Mouse (Mus musculus): Measurements from ENCODE around the gene Spata45. TPM values are rescaled to one million over a fixed set of nuclear protein-coding genes. Genes with fewer than 3 reads are reported as not detected.

Spata45 gene
- polyA plus RNA-seq, 1 experiment from 2014 or later: 0.86 TPM

GRCm38 (mm10) chr1:191053555-191053954 lies 17.1 kb downstream of the Spata45 start:
- ATAC-seq (replicated peaks; ENCODE audit: insufficient number of reproducible peaks, low FRiP score, low TSS enrichment): peak; percentile 66; the same call in 1 of the 2 replicates
- no peaks in the 10 kb centered on the region for H3K9me3 ChIP-seq (replicated peaks; ENCODE audit: control insufficient read depth, low read length)
- 66% methylated on average over 3 of the region's 3 CpGs for WGBS (ENCODE audit: insufficient replicate concordance)
- H3K4me2 ChIP-seq: no peak overlapping the region
- no peak overlapping the region for H3K9ac ChIP-seq (ENCODE audit: low read depth, low read length)
- no peak overlapping the region for H3K4me3 ChIP-seq (ENCODE audit: low read depth, low read length)
- H3K27ac ChIP-seq (ENCODE audit: low read depth, low read length): no peak overlapping the region
- H3K4me1 ChIP-seq (ENCODE audit: control insufficient read depth, insufficient read depth, low read length): no peaks in the 10 kb centered on the region; the same call in 1 of the 2 replicates
- no peaks in the 10 kb centered on the region for H3K36me3 ChIP-seq (ENCODE audit: control insufficient read depth, insufficient read depth, low read length)
- H3K27me3 ChIP-seq (ENCODE audit: control insufficient read depth, insufficient read depth, low read length): no peaks in the 10 kb centered on the region

GRCm38 (mm10) chr1:191054870-191055532 lies 18.6 kb downstream of the Spata45 start:
- Histone ChIP-seq H3K9me3 (replicated peaks; ENCODE audit: control insufficient read depth, low read length) (no peaks in the 10 kb centered on the region), H3K27ac (ENCODE audit: low read depth, low read length) (peak overlapping the region; percentile 87), H3K27me3 (ENCODE audit: control insufficient read depth, insufficient read depth, low read length) (no peaks in the 10 kb centered on the region), H3K4me2 (peak overlapping the region; percentile 22), H3K9ac (ENCODE audit: low read depth, low read length) (no peak overlapping the region), H3K36me3 (ENCODE audit: control insufficient read depth, insufficient read depth, low read length) (no peaks in the 10 kb centered on the region), H3K4me3 (ENCODE audit: low read depth, low read length) (no peak overlapping the region), H3K4me1 (ENCODE audit: control insufficient read depth, insufficient read depth, low read length) (no peaks in the 10 kb centered on the region; the same call in 1 of the 2 replicates)
- ATAC-seq (replicated peaks; ENCODE audit: insufficient number of reproducible peaks, low FRiP score, low TSS enrichment): peak; percentile 89
- 67% methylated on average over 8 of the region's 8 CpGs for WGBS (ENCODE audit: insufficient replicate concordance)

GRCm38 (mm10) chr1:191055533-191055873 lies 19.1 kb downstream of the Spata45 start:
- ATAC-seq (replicated peaks; ENCODE audit: insufficient number of reproducible peaks, low FRiP score, low TSS enrichment): peak; percentile 12; the same call in 1 of the 2 replicates
- Histone ChIP-seq H3K27me3 (ENCODE audit: control insufficient read depth, insufficient read depth, low read length) (no peaks in the 10 kb centered on the region), H3K9me3 (replicated peaks; ENCODE audit: control insufficient read depth, low read length) (no peaks in the 10 kb centered on the region), H3K9ac (ENCODE audit: low read depth, low read length) (no peak overlapping the region), H3K4me3 (ENCODE audit: low read depth, low read length) (no peak overlapping the region), H3K4me2 (no peak overlapping the region), H3K36me3 (ENCODE audit: control insufficient read depth, insufficient read depth, low read length) (no peaks in the 10 kb centered on the region), H3K27ac (ENCODE audit: low read depth, low read length) (peak overlapping the region; percentile 87), H3K4me1 (ENCODE audit: control insufficient read depth, insufficient read depth, low read length) (no peaks in the 10 kb centered on the region; the same call in 1 of the 2 replicates)
- 61% methylated on average over 2 of the region's 2 CpGs for WGBS (ENCODE audit: insufficient replicate concordance)

- H3K4me3 ChIP-seq (ENCODE audit: low read depth, low read length): no peak overlapping the region
- H3K4me2 ChIP-seq: no peak overlapping the region
- H3K9ac ChIP-seq (ENCODE audit: low read depth, low read length): no peak overlapping the region
- H3K27me3 ChIP-seq (ENCODE audit: control insufficient read depth, insufficient read depth, low read length): no peaks in the 10 kb centered on the region
- H3K36me3 ChIP-seq (ENCODE audit: control insufficient read depth, insufficient read depth, low read length): no peaks in the 10 kb centered on the region
- ATAC-seq (replicated peaks; ENCODE audit: insufficient number of reproducible peaks, low FRiP score, low TSS enrichment): no peak
- no peaks in the 10 kb centered on the region for H3K9me3 ChIP-seq (replicated peaks; ENCODE audit: control insufficient read depth, low read length)
- WGBS (ENCODE audit: insufficient replicate concordance): 60% methylated on average over 3 of the region's 3 CpGs
- no peak overlapping the region for H3K27ac ChIP-seq (ENCODE audit: low read depth, low read length)
- H3K4me1 ChIP-seq (ENCODE audit: control insufficient read depth, insufficient read depth, low read length): no peaks in the 10 kb centered on the region; the same call in 1 of the 2 replicates
These were observed 21.0 kb downstream of the Spata45 start for GRCm38 (mm10) chr1:191057461-191057860.

- H3K36me3 ChIP-seq (ENCODE audit: control insufficient read depth, insufficient read depth, low read length): peaks cover 5% of the 10 kb centered on the region; the same call in 1 of the 2 replicates
- H3K27me3 ChIP-seq (ENCODE audit: control insufficient read depth, insufficient read depth, low read length): no peaks in the 10 kb centered on the region
- no peak overlapping the region; the same call in 1 of the 2 replicates for H3K27ac ChIP-seq (ENCODE audit: low read depth, low read length)
- peak overlapping the region; percentile 93 for H3K9ac ChIP-seq (ENCODE audit: low read depth, low read length)
- H3K9me3 ChIP-seq (replicated peaks; ENCODE audit: control insufficient read depth, low read length): no peaks in the 10 kb centered on the region
- H3K4me2 ChIP-seq: peak overlapping the region; percentile 75
- no peak for ATAC-seq (replicated peaks; ENCODE audit: insufficient number of reproducible peaks, low FRiP score, low TSS enrichment)
- WGBS (ENCODE audit: insufficient replicate concordance): 9% methylated on average over 15 of the region's 15 CpGs
- peak overlapping the region; percentile 94 for H3K4me3 ChIP-seq (ENCODE audit: low read depth, low read length)
- H3K4me1 ChIP-seq (ENCODE audit: control insufficient read depth, insufficient read depth, low read length): peaks cover 4% of the 10 kb centered on the region
These were observed 25.9 kb downstream of the Spata45 start for GRCm38 (mm10) chr1:191062241-191062780.

GRCm38 (mm10) chr1:191062781-191063485 lies 26.5 kb downstream of the Spata45 start, which contains the start of the genes Tatdn3 and Nsl1:
Gene Tatdn3, minus strand, starts transcription at chr1:191062932.
Gene Nsl1, plus strand, starts transcription at chr1:191063012.
- peak within 1 kb of the TSS; percentile 93 for H3K9ac ChIP-seq (ENCODE audit: low read depth, low read length)
- WGBS (ENCODE audit: insufficient replicate concordance): under 1% methylated on average over 56 of the region's 56 CpGs
- H3K9me3 ChIP-seq (replicated peaks; ENCODE audit: control insufficient read depth, low read length): no peaks in the 10 kb centered on the region
- H3K4me3 ChIP-seq (ENCODE audit: low read depth, low read length): peak within 1 kb of the TSS; percentile 94
- H3K27ac ChIP-seq (ENCODE audit: low read depth, low read length): peak within 1 kb of the TSS; percentile 54; the same call in 1 of the 2 replicates
- ATAC-seq (replicated peaks; ENCODE audit: insufficient number of reproducible peaks, low FRiP score, low TSS enrichment): peak; percentile 87
- H3K4me1 ChIP-seq (ENCODE audit: control insufficient read depth, insufficient read depth, low read length): peaks cover 4% of the 10 kb centered on the region
- H3K4me2 ChIP-seq: peak within 1 kb of the TSS; percentile 75
- no peaks in the 10 kb centered on the region for H3K27me3 ChIP-seq (ENCODE audit: control insufficient read depth, insufficient read depth, low read length)
- peaks cover 5% of the 10 kb centered on the region; the same call in 1 of the 2 replicates for H3K36me3 ChIP-seq (ENCODE audit: control insufficient read depth, insufficient read depth, low read length)

- peaks cover 4% of the 10 kb centered on the region for H3K4me1 ChIP-seq (ENCODE audit: control insufficient read depth, insufficient read depth, low read length)
- peaks cover 10% of the 10 kb centered on the region for H3K36me3 ChIP-seq (ENCODE audit: control insufficient read depth, insufficient read depth, low read length)
- peak overlapping the region; percentile 94 for H3K4me3 ChIP-seq (ENCODE audit: low read depth, low read length)
- ATAC-seq (replicated peaks; ENCODE audit: insufficient number of reproducible peaks, low FRiP score, low TSS enrichment): no peak
- H3K9me3 ChIP-seq (replicated peaks; ENCODE audit: control insufficient read depth, low read length): no peaks in the 10 kb centered on the region
- peak overlapping the region; percentile 93 for H3K9ac ChIP-seq (ENCODE audit: low read depth, low read length)
- 57% methylated on average over 9 of the region's 9 CpGs for WGBS (ENCODE audit: insufficient replicate concordance)
- peak overlapping the region; percentile 75 for H3K4me2 ChIP-seq
- no peak overlapping the region for H3K27ac ChIP-seq (ENCODE audit: low read depth, low read length)
- no peaks in the 10 kb centered on the region for H3K27me3 ChIP-seq (ENCODE audit: control insufficient read depth, insufficient read depth, low read length)
These were observed 27.3 kb downstream of the Spata45 start for GRCm38 (mm10) chr1:191063700-191064099.

GRCm38 (mm10) chr1:191064535-191064934 lies 28.1 kb downstream of the Spata45 start:
- no peak overlapping the region for H3K9ac ChIP-seq (ENCODE audit: low read depth, low read length)
- peaks cover 15% of the 10 kb centered on the region for H3K36me3 ChIP-seq (ENCODE audit: control insufficient read depth, insufficient read depth, low read length)
- H3K4me1 ChIP-seq (ENCODE audit: control insufficient read depth, insufficient read depth, low read length): peaks cover 4% of the 10 kb centered on the region
- H3K4me3 ChIP-seq (ENCODE audit: low read depth, low read length): no peak overlapping the region
- no peak for ATAC-seq (replicated peaks; ENCODE audit: insufficient number of reproducible peaks, low FRiP score, low TSS enrichment)
- no peaks in the 10 kb centered on the region for H3K9me3 ChIP-seq (replicated peaks; ENCODE audit: control insufficient read depth, low read length)
- no peak overlapping the region for H3K4me2 ChIP-seq
- no peaks in the 10 kb centered on the region for H3K27me3 ChIP-seq (ENCODE audit: control insufficient read depth, insufficient read depth, low read length)
- 81% methylated on average over 2 of the region's 2 CpGs for whole genome bisulfite sequencing (ENCODE audit: insufficient replicate concordance)
- H3K27ac ChIP-seq (ENCODE audit: low read depth, low read length): no peak overlapping the region

All from heart, embryonic 11.5 days (tissue).